Mouse (Mus musculus): ENCODE results near the gene Rbm20.

The Rbm20 gene

DNA sequence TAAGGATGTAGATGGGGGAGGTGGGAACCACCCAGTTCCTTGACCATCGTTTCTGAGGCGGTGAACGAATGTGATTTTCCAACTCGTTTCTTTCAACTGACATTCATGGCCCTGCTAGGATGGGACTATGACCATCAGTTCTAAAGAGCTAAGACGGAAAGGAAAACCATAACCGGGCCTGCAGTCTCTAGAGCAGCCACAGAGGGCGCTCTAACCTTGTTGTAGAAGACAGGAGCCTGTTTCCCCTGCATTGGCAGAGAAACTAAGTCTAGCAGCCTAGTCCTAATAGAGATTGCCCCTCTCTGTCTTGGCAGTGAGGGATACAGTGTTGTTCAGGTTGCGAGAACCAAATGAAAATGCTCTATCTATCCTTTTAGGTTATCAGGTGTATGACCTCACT, 164.8 kb downstream of the Rbm20 start:
- peak; percentile 56 to 85 for DNase-seq (ENCODE audit: inconsistent age in 2 of 2, low spot score in 1 of 2)

DNA sequence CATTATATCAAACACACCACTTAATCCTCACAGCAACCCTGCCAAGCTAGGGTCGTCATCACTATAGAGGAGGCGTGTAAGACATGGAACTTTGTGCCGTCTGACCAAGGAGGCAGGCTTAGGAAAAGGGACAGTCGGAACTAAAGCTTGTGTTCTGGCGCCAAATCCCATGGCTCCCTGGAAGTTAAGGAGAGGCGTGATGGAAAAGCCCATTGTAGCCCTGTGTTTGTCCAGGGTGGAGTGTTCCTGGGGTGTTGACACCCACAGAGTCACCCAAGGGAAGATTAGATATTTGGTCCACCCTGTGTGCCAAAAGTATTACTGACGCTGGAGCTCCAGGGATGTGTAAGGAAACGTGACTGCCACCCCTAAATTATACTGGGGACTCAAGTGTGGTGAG, 166.9 kb downstream of the Rbm20 start:
- no peak for DNase-seq (ENCODE audit: inconsistent age in 2 of 2, low spot score in 1 of 2)

DNA sequence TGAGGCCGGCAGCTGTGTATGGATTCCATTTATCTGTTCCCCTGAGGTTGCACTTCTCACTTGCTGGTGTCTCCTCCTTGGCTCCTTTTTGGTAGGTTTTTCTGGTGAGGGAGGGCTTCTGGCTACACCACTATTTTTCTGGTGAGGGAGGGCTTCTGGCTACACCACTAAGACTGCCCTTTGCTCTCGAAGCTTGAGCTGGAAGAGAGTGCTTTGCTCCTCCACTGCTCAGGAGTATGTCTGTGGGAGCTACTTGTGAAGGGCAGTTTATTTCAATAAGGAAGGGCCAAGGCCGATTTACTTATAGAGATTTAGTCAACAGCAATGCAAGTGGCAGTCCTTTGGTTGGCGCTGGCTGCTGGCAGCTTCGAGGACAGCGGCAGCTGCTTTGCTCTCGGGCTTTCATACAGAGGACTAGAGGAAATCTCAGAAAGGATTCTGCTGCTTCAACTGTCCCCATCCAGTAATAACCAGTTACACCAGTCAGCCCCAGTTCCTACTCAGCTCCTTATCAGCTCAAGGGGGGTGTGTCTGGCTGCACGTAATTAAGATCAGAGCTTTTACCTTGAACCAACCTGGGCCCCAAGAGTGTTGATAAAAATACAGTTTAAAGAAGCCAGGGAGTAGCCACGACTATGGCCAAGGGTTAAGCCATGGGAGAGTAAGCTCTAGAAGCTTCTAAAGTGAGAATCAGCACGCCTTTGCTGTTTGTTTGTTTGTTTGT, 171.3 kb downstream of the Rbm20 start:
- DNase-seq (ENCODE audit: inconsistent age in 2 of 2, low spot score in 1 of 2): no peak

GRCm38 (mm10) chr19:53850166-53850922, 173.2 kb downstream of the Rbm20 start:
- peak; percentile 92 to 98 for DNase-seq (ENCODE audit: inconsistent age in 2 of 2, low spot score in 1 of 2)

- DNase-seq (ENCODE audit: inconsistent age in 2 of 2, low spot score in 1 of 2): peak in 1 of 2 experiments; percentile 56
These were observed 174.2 kb downstream of the Rbm20 start for GRCm38 (mm10) chr19:53851352-53851751.

- peak in 1 of 2 experiments; percentile 51 for DNase-seq (ENCODE audit: inconsistent age in 2 of 2, low spot score in 1 of 2)
These were observed 175.0 kb downstream of the Rbm20 start for GRCm38 (mm10) chr19:53851826-53852698.

GRCm38 (mm10) chr19:53852699-53853451, 175.8 kb downstream of the Rbm20 start:
- DNase-seq (ENCODE audit: inconsistent age in 2 of 2, low spot score in 1 of 2): peak; percentile 56 to 87

GRCm38 (mm10) chr19:53854978-53855377, 177.9 kb downstream of the Rbm20 start:
- no peak for DNase-seq (ENCODE audit: inconsistent age in 2 of 2, low spot score in 1 of 2)

- DNase-seq (ENCODE audit: inconsistent age in 2 of 2, low spot score in 1 of 2): no peak
These were observed 178.7 kb downstream of the Rbm20 start for GRCm38 (mm10) chr19:53855781-53856180.

GRCm38 (mm10) chr19:53856794-53857193, 179.7 kb downstream of the Rbm20 start:
- DNase-seq (ENCODE audit: inconsistent age in 2 of 2, low spot score in 1 of 2): no peak

DNA sequence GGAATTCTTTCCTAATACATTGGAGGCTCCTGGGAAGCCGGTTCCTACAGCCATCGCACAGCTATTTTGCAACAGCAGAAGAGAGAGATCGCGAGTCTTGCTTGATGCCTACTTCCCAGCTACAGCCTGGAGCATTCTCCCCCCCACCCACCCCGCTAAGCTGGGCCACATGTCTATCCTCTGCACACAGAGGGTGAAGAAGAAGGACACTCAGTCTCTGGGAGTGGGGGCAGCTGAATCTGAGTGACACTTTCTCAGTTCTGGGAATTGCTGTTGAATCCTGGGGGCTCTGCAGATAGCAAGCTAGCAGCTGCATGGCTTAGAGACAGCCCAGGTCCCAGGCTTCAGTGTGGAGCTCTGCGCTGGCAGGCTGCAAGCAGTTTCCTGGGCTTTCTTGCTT, 180.9 kb downstream of the Rbm20 start:
- no peak for DNase-seq (ENCODE audit: inconsistent age in 2 of 2, low spot score in 1 of 2)

DNA sequence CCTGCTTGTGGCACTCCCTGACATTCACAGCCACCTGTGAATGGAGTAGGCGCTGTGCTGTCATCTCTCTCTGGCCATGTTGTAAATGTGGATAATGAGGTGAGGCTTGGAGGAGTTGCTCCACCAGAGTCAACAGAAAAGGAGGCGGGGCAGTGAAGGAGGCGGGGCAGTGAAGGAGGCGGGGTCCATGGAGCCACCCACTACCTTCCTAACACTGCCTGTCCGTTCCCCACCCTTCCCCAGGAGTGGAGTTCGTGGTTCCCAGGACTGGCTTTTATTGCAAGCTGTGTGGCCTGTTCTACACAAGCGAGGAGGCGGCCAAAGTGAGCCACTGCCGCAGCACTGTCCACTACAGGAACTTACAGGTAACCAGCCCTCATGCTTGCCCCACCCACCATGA, 182.0 kb downstream of the Rbm20 start:
- no peak for DNase-seq (ENCODE audit: inconsistent age in 2 of 2, low spot score in 1 of 2)

DNA sequence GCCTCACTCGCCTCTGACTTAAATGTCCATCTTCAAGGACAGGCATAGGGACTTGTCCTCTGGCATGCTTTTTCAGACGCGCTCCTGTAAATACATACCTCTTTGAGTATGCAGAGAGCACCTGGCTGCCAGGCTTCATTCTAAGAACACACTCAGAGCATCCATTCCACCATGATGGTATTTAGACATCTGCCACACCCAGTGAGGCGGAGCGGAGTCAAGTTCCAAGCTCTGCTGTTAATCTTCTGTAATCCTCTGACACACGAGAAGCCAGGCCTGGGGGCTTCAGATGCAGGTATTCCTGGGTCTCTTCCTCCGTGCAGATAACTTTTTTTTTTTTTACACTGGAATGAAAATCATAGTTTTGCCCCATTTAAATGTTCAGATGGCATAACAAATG, 182.5 kb downstream of the Rbm20 start:
- DNase-seq (ENCODE audit: inconsistent age in 2 of 2, low spot score in 1 of 2): no peak

DNA sequence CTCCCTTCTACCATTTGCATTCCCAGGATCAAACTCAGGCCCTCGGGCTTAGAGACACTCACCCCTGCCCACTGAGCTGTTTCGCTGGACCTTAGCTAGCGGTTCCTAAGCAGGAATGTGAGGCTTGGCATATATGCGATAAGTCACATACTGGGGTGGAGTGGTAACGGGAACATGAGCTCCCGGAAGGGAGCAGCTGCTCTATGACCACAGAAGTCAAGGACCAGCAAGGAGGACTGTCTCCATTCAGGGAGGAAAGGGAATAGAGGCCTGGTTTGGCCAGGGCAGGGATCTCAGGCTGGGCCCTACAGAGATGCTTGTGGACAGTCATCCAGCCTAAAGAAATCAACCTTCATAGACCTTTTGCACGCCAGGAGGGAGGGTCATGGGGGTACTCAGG, 184.2 kb downstream of the Rbm20 start:
- DNase-seq (ENCODE audit: inconsistent age in 2 of 2, low spot score in 1 of 2): no peak

GRCm38 (mm10) chr19:53862573-53863246, 185.6 kb downstream of the Rbm20 start:
- no peak for DNase-seq (ENCODE audit: inconsistent age in 2 of 2, low spot score in 1 of 2)

DNA sequence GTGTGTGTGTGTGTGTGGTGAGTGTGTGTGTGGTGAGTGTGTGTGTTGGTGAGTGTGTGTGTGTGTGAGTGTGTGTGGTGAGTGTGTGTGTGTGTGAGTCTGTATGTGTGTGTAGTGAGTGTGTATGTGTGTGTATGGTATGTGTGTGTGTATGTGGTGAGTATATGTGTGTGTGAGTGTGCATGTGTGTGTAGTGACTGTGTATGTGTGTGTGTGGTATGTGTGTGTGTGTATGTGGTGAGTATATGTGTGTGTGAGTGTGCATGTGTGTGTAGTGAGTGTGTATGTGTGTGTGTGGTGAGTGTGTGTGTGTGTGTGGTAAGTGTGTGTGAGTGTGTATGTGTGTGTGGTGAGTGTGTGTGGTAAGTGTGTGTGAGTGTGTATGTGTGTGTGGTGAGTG, 190.1 kb downstream of the Rbm20 start:
- DNase-seq (ENCODE audit: inconsistent age in 2 of 2, low spot score in 1 of 2): no peak

- DNase-seq (ENCODE audit: inconsistent age in 2 of 2, low spot score in 1 of 2): no peak
These were observed 191.0 kb downstream of the Rbm20 start for GRCm38 (mm10) chr19:53868125-53868524.

GRCm38 (mm10) chr19:53868796-53869195, 191.7 kb downstream of the Rbm20 start:
- DNase-seq (ENCODE audit: inconsistent age in 2 of 2, low spot score in 1 of 2): no peak

GRCm38 (mm10) chr19:53869427-53870385, 192.6 kb downstream of the Rbm20 start:
- DNase-seq (ENCODE audit: inconsistent age in 2 of 2, low spot score in 1 of 2): peak in 1 of 2 experiments; percentile 54
